Mouse (Mus musculus): Measurements from ENCODE around the gene Prox1. TPM values are rescaled to one million over a fixed set of nuclear protein-coding genes. Genes with fewer than 3 reads are reported as not detected.

Gene Prox1
- polyA plus RNA-seq, 1 experiment from 2014 or later, result 6.1 TPM

DNA sequence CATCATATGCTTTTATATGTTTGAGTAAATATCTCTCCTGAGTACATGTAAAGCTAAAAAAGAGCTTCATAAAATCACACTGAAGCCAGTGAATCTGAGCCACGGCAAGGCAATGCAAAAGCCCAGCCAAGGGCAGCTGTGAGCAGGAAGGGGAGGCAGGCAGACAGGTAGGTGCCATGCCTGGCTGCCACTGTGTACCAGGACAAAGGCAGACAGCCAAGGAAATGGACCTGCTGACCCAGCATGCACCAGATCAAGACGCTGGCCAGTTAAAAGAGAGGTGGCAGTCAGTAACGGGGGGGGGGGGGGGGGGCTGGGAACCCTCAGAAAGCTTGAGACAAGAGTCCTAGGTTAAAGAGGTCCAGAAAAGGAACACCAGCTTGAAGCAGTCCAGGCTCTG, 6.4 kb upstream of the Prox1 start:
- ATAC-seq, result no peak
- 18% methylated on average over 2 of the region's 3 CpGs for WGBS

DNA sequence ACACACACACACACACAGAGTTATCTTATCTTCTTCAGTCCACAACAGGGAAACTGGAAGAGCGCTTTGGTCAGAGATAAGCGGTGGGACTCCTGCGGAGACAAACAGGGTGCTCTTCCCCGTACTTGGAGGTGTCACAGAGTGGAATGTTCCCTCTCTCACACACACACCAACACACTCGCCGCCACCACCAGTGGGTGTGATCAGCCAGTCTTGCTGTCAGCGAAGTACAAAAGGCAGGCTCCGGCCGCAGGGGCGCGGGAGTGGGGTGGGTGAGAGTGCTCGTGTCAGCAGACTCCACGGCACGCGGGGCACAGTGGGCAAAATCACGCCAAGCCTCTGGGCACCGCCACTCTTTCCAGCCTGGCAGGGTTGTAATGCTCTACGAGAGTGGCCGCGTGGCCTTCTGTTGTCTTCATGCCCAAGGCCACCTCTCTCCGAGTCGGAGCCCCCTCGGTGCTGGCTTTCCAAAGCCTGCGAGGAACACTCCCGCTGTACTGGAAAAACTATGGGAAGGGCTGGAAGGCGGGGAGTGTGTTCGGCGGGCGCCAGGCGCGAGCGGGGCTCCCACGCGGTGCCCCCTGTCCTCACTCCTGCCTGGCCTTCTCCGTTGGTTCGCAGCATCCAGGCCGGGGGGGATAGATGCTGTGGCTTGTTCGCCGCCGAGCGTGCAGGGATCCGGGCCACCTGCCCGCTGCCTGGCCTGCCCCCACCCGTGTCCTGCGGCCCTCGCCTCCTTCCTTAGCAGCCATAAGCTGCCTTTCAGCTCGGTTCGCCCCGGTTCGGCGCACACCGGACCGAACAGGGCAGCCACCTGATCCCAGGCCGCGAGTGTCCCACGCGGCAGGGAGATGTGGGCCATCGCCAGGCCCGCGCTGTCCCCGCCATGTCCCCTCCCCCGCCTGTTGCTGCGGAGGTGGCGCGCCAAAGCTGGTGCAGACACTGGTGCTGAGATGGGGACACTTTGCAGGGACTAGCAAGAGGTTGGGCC, 4.5 kb upstream of the Prox1 start:
- H3K9ac ChIP-seq (ENCODE audit: low read depth, low read length), result peak overlapping the region; percentile 65
- H3K4me3 ChIP-seq (ENCODE audit: low read length), result peak overlapping the region; percentile 43
- H3K27ac ChIP-seq (ENCODE audit: low read depth, low read length), result no peak overlapping the region
- H3K4me1 ChIP-seq (ENCODE audit: control insufficient read depth, insufficient read depth, low read depth, low read length), result peaks cover 19% of the 10 kb centered on the region
- peaks cover 16% of the 10 kb centered on the region for H3K27me3 ChIP-seq (replicated peaks; ENCODE audit: control insufficient read depth, insufficient read depth, low read length)
- H3K4me2 ChIP-seq (ENCODE audit: low read length), result peak overlapping the region; percentile 75
- no peaks in the 10 kb centered on the region for H3K36me3 ChIP-seq (ENCODE audit: control insufficient read depth, insufficient read depth, low read length)
- WGBS, result 4% methylated on average over 58 of the region's 65 CpGs
- H3K9me3 ChIP-seq (ENCODE audit: control insufficient read depth, low read length), result no peaks in the 10 kb centered on the region
- peak; percentile 18; the same call in 1 of the 2 replicates for ATAC-seq

More for the DNA sequence above, 6.4 kb upstream of the Prox1 start:
- no peak overlapping the region for H3K9ac ChIP-seq (ENCODE audit: low read depth, low read length)
- H3K27me3 ChIP-seq (replicated peaks; ENCODE audit: control insufficient read depth, insufficient read depth, low read length), result peaks cover 16% of the 10 kb centered on the region
- no peaks in the 10 kb centered on the region for H3K36me3 ChIP-seq (ENCODE audit: control insufficient read depth, insufficient read depth, low read length)
- H3K4me3 ChIP-seq (ENCODE audit: low read length), result no peak overlapping the region
- H3K9me3 ChIP-seq (ENCODE audit: control insufficient read depth, low read length), result no peaks in the 10 kb centered on the region
- H3K4me2 ChIP-seq (ENCODE audit: low read length), result no peak overlapping the region
- H3K4me1 ChIP-seq (ENCODE audit: control insufficient read depth, insufficient read depth, low read depth, low read length), result peaks cover 17% of the 10 kb centered on the region
- no peak overlapping the region for H3K27ac ChIP-seq (ENCODE audit: low read depth, low read length)

DNA sequence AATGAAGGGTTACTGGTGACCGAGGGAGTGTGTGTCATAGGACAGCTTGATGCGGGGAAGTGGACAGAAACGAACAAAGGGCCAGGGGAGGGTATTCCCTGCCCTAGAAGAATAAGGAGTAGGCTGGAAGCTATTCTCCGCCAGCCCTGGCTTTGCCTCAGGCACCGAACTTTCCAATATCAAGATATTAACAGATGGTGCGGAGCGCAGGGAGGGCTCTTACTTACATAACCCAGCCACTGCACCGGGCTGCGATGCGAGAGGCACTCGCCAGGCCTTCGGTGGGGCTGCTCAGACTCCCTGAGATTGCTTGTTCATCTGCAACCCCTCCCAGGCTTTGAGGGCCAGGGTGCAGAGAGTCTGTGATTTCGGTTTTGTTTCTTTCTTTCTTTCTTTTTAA, 3.7 kb upstream of the Prox1 start:
- H3K9ac ChIP-seq (ENCODE audit: low read depth, low read length), result no peak overlapping the region
- H3K27ac ChIP-seq (ENCODE audit: low read depth, low read length), result no peak overlapping the region
- no peaks in the 10 kb centered on the region for H3K9me3 ChIP-seq (ENCODE audit: control insufficient read depth, low read length)
- no peak overlapping the region for H3K4me3 ChIP-seq (ENCODE audit: low read length)
- H3K27me3 ChIP-seq (replicated peaks; ENCODE audit: control insufficient read depth, insufficient read depth, low read length), result peaks cover 16% of the 10 kb centered on the region
- no peaks in the 10 kb centered on the region for H3K36me3 ChIP-seq (ENCODE audit: control insufficient read depth, insufficient read depth, low read length)
- peak overlapping the region; percentile 75 for H3K4me2 ChIP-seq (ENCODE audit: low read length)
- H3K4me1 ChIP-seq (ENCODE audit: control insufficient read depth, insufficient read depth, low read depth, low read length), result peaks cover 23% of the 10 kb centered on the region
- ATAC-seq, result no peak
- 4% methylated on average over 13 of the region's 13 CpGs for whole genome bisulfite sequencing

DNA sequence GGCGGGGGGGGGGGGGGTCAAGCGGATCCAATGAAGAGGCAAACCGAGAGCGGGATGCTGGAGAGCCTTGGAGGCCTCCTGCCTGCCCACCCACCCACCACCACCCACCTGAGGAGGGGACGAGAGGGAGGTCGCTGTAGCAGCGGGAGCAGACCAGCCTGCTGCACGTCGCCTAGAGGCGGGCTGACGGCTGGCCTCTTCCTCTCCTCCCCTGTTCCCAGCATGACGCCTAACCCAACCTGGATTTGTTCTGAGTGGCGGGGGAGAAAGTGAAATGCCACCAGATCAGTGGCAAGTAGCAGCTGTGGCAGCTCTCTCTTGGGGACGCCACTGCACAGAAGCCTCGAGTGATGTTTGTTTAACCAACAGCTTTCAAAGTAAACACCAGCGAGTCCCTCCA, 3.1 kb upstream of the Prox1 start:
- no peak overlapping the region for H3K27ac ChIP-seq (ENCODE audit: low read depth, low read length)
- no peak for ATAC-seq
- 5% methylated on average over 11 of the region's 16 CpGs for WGBS
- H3K9ac ChIP-seq (ENCODE audit: low read depth, low read length), result no peak overlapping the region
- H3K9me3 ChIP-seq (ENCODE audit: control insufficient read depth, low read length), result no peaks in the 10 kb centered on the region
- no peak overlapping the region for H3K4me2 ChIP-seq (ENCODE audit: low read length)
- H3K27me3 ChIP-seq (replicated peaks; ENCODE audit: control insufficient read depth, insufficient read depth, low read length), result peaks cover 16% of the 10 kb centered on the region
- H3K4me3 ChIP-seq (ENCODE audit: low read length), result no peak overlapping the region
- no peaks in the 10 kb centered on the region for H3K36me3 ChIP-seq (ENCODE audit: control insufficient read depth, insufficient read depth, low read length)
- peaks cover 29% of the 10 kb centered on the region for H3K4me1 ChIP-seq (ENCODE audit: control insufficient read depth, insufficient read depth, low read depth, low read length)

DNA sequence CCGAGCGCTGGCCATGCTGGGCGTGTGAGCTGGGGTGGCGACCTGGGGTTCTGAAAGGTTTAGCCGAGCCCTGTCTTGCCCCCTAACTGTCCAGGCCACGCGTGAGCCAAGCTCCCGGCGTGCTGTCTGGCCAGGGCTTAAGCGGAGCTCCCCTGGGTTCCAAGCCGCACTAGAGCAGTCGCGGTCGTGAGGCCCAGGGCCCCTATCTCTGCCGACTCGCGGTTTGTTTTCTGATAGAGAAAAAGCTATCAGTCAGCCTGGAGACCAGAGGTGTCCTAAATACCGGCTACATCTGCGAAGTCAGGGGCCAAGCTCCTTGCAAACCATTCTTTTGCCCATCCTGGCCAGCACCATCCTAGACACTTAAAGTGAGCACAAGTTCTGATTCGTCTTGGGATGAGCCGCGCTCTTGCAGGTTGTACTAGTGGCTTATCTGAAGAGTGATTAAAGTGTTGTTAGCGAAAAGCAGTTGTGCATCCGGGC, 2.5 kb upstream of the Prox1 start:
- H3K9me3 ChIP-seq (ENCODE audit: control insufficient read depth, low read length), result no peaks in the 10 kb centered on the region
- H3K4me1 ChIP-seq (ENCODE audit: control insufficient read depth, insufficient read depth, low read depth, low read length), result peaks cover 32% of the 10 kb centered on the region
- ATAC-seq, result no peak
- 4% methylated on average over 24 of the region's 24 CpGs for WGBS
- H3K36me3 ChIP-seq (ENCODE audit: control insufficient read depth, insufficient read depth, low read length), result no peaks in the 10 kb centered on the region
- no peak overlapping the region for H3K27ac ChIP-seq (ENCODE audit: low read depth, low read length)
- 0 out of 2 replicates have a peak overlapping the region, but pooled peaks have one; percentile 16 for H3K4me3 ChIP-seq (ENCODE audit: low read length)
- peak overlapping the region; percentile 33 for H3K4me2 ChIP-seq (ENCODE audit: low read length)
- peaks cover 16% of the 10 kb centered on the region for H3K27me3 ChIP-seq (replicated peaks; ENCODE audit: control insufficient read depth, insufficient read depth, low read length)
- peak overlapping the region; percentile 28; the same call in 1 of the 2 replicates for H3K9ac ChIP-seq (ENCODE audit: low read depth, low read length)

DNA sequence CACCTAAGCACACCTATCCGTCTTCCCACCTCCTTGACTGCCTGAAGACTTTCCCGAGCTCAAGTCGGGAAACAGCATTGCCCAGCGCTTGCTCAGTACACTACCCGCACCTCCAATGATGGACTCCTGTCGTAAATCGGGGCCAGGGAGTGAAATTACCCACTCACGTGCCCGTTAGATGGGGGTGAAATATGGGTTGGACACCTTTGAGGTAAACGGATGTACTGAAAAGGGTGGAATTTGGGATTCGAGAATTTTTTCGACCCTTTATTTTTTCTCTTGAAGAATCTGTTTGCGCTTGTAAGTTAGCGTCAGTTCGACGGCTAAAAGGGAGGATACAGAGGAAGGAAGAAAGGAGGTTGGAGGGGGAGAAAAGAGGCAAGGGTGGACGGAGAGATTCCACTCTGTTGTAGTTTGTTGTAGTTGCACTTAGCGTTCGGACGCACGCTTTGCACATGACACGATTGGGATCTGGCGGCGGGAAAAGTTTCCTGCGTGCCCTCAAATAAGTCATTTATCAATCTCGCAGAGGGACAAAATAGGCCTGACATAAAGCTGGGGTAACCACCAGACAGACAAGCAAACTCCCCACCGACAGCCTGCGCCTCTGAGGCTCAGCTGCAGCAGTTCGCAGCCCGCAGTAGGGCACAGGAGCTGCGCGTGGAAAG, 1.9 kb upstream of the Prox1 start:
- Histone ChIP-seq H3K36me3 (ENCODE audit: control insufficient read depth, insufficient read depth, low read length) (no peaks in the 10 kb centered on the region), H3K4me2 (ENCODE audit: low read length) (peak overlapping the region; percentile 33), H3K27ac (ENCODE audit: low read depth, low read length) (no peak overlapping the region), H3K4me3 (ENCODE audit: low read length) (0 out of 2 replicates have a peak overlapping the region, but pooled peaks have one; percentile 16), H3K9ac (ENCODE audit: low read depth, low read length) (peak overlapping the region; percentile 28; the same call in 1 of the 2 replicates), H3K4me1 (ENCODE audit: control insufficient read depth, insufficient read depth, low read depth, low read length) (peaks cover 32% of the 10 kb centered on the region), H3K27me3 (replicated peaks; ENCODE audit: control insufficient read depth, insufficient read depth, low read length) (peaks cover 16% of the 10 kb centered on the region), H3K9me3 (ENCODE audit: control insufficient read depth, low read length) (no peaks in the 10 kb centered on the region)
- no peak for ATAC-seq
- WGBS, result 4% methylated on average over 32 of the region's 32 CpGs

DNA sequence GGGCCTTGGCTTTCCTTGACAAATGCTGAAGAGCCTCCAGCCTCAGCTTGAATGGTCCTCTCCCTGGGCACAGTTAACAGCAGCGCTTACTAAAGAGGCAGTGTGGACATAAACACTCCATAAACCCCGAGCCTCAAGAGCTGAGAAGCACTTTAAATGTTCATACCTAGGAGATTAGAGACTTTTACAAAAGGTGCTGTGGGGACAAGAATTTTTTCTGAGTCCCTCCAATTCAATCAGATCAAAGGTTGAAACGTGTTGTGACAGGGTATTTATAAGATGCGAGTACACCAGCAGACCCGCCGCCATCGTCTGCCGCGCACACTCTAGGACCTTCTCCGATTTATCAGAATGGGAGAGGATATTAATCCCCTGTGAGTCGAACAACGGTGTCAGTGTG, 1.2 kb upstream of the Prox1 start:
- Histone ChIP-seq H3K9me3 (ENCODE audit: control insufficient read depth, low read length) (no peaks in the 10 kb centered on the region), H3K4me3 (ENCODE audit: low read length) (no peak overlapping the region), H3K27ac (ENCODE audit: low read depth, low read length) (no peak overlapping the region), H3K36me3 (ENCODE audit: control insufficient read depth, insufficient read depth, low read length) (no peaks in the 10 kb centered on the region), H3K4me2 (ENCODE audit: low read length) (peak overlapping the region; percentile 26; the same call in 1 of the 2 replicates), H3K9ac (ENCODE audit: low read depth, low read length) (no peak overlapping the region), H3K4me1 (ENCODE audit: control insufficient read depth, insufficient read depth, low read depth, low read length) (peaks cover 32% of the 10 kb centered on the region), H3K27me3 (replicated peaks; ENCODE audit: control insufficient read depth, insufficient read depth, low read length) (peaks cover 13% of the 10 kb centered on the region)
- ATAC-seq, result no peak
- 3% methylated on average over 12 of the region's 12 CpGs for WGBS

DNA sequence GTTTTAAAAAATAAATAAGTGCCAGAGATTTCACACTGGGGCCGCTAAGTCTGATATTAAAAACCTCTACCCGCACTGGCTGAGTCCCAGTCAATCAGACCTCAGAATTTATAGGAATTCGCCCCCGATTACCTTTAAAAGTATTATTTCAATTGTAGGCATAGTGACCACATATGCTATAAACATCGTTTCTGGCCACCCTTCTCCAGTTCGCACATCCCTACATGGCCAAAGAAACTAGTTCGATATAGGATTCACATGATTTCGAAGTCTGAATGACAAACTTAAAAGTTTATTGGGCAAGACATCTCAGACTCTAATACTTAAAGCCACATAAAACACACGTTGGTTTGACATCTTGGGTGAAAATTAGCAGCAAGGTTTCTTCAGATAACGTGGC, 827 bp upstream of the Prox1 start:
- Histone ChIP-seq H3K4me3 (ENCODE audit: low read length) (peak overlapping the region; percentile 64), H3K9me3 (ENCODE audit: control insufficient read depth, low read length) (no peaks in the 10 kb centered on the region), H3K4me1 (ENCODE audit: control insufficient read depth, insufficient read depth, low read depth, low read length) (peaks cover 32% of the 10 kb centered on the region), H3K4me2 (ENCODE audit: low read length) (peak overlapping the region; percentile 98), H3K27ac (ENCODE audit: low read depth, low read length) (no peak overlapping the region), H3K36me3 (ENCODE audit: control insufficient read depth, insufficient read depth, low read length) (no peaks in the 10 kb centered on the region), H3K9ac (ENCODE audit: low read depth, low read length) (no peak overlapping the region), H3K27me3 (replicated peaks; ENCODE audit: control insufficient read depth, insufficient read depth, low read length) (peaks cover 11% of the 10 kb centered on the region)
- whole genome bisulfite sequencing, result 5% methylated on average over 10 of the region's 10 CpGs
- no peak for ATAC-seq

DNA sequence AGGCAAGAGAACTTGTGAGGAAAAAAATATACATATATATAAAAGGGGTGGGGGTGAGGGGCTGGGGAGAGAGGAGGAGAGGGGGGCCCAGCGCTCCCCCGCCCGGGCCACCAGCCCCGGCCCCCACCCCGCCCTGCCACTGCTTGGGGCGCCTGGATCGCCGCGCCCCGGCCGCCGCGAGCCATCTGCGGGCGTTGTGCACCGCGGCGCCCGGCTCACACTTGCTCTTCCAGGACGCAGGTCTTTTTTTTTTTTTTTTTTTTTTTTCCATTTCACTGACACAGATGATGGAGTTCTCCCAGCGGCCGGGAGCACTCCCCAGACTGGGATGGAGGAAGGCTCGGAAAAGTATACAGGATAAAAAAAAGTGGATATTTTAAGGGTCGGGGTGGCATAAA, 304 bp upstream of the Prox1 start:
- ATAC-seq, result peak; percentile 57
- H3K36me3 ChIP-seq (ENCODE audit: control insufficient read depth, insufficient read depth, low read length), result no peaks in the 10 kb centered on the region
- H3K9me3 ChIP-seq (ENCODE audit: control insufficient read depth, low read length), result no peaks in the 10 kb centered on the region
- H3K4me2 ChIP-seq (ENCODE audit: low read length), result peak overlapping the region; percentile 98
- H3K9ac ChIP-seq (ENCODE audit: low read depth, low read length), result peak overlapping the region; percentile 71
- H3K27ac ChIP-seq (ENCODE audit: low read depth, low read length), result peak overlapping the region; percentile 86
- peak overlapping the region; percentile 64 for H3K4me3 ChIP-seq (ENCODE audit: low read length)
- peaks cover 6% of the 10 kb centered on the region for H3K27me3 ChIP-seq (replicated peaks; ENCODE audit: control insufficient read depth, insufficient read depth, low read length)
- H3K4me1 ChIP-seq (ENCODE audit: control insufficient read depth, insufficient read depth, low read depth, low read length), result peaks cover 32% of the 10 kb centered on the region
- WGBS, result under 1% methylated on average over 17 of the region's 24 CpGs
